Mouse (Mus musculus) CH12F3 (cell line): Measurements from ENCODE around the gene Hist2h3c2.

ENCODE experiments used
- in situ Hi-C: fragments of 300-500 bp; cut with MboI; formaldehyde crosslinking; loops from 2 replicates; pipeline ENCODE4 v1.14.3; 2020; ENCODE audit warnings: low sequenced_read_pairs

The Hist2h3c2 gene

GRCm38 (mm10) chr3:96198181-96198580 lies 40.7 kb downstream of the Hist2h3c2 start:
- in situ Hi-C loops: no loop called here

- in situ Hi-C loops: no loop called here
These were observed 41.7 kb downstream of the Hist2h3c2 start for GRCm38 (mm10) chr3:96197129-96197749.

GRCm38 (mm10) chr3:96196437-96197128 lies 42.3 kb downstream of the Hist2h3c2 start:
- in situ Hi-C loops: no loop called here

- in situ Hi-C loops: no loop called here
These were observed 43.2 kb downstream of the Hist2h3c2 start for GRCm38 (mm10) chr3:96195616-96196313.

- in situ Hi-C loops: no loop called here
These were observed 44.0 kb downstream of the Hist2h3c2 start for GRCm38 (mm10) chr3:96194966-96195365.

- in situ Hi-C loops: no loop called here
These were observed 46.0 kb downstream of the Hist2h3c2 start for GRCm38 (mm10) chr3:96192977-96193376.
